Mouse (Mus musculus): ENCODE results near the gene Trpm8. TPM values are rescaled to one million over a fixed set of nuclear protein-coding genes. Genes with fewer than 3 reads are reported as not detected.

Trpm8 gene
- total RNA-seq (2017): not detected in 2 replicates

DNA sequence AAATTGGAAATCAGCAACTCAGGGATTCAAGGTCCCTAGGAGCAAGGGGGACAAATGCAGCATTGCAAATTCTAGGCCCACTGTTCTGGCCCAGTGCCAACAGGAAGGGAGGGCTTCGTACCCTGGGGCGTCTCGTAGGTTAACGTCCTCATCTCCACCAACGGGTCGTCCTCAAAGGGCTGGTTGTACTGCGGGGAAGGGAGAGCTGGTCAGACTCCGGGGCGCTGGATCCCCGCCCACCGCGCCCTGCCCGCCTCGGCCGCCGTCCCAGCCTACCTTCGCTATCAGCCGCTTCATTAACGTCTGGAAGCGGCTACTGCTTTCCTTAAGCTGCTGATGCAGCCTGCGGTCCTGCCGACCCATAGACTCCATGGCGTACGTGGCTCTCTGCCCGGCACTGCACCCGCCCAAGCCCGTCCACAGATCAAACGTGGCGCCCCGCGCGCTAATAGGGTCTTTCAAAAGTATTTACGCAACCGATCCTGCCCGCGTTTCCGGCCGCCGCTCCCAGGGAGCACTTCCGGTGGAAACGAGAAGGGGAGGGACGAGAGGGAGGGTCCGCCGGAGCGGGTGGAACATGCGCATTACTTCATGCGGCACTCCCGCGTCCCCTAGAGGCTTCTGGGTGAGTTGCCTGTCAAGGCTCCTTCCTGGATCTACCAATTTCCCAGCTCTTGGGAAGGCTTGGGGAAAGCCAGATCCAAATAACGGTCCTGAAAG, at the start of gene Trpm8, which contains the start of gene Hjurp:
Gene Trpm8, plus strand, starts transcription at position 564 of the 720 bp plus-strand sequence.
Gene Hjurp, minus strand, starts transcription at position 536 of the 720 bp plus-strand sequence.
- ATAC-seq (replicated peaks in 1 of 2; ENCODE audit: insufficient read depth in 1 of 2, low FRiP score in 2 of 2, low TSS enrichment in 1 of 2, low read depth in 1 of 2, poor library complexity in 2 of 2, severe bottlenecking in 2 of 2): peak; percentile 81 to 87

DNA sequence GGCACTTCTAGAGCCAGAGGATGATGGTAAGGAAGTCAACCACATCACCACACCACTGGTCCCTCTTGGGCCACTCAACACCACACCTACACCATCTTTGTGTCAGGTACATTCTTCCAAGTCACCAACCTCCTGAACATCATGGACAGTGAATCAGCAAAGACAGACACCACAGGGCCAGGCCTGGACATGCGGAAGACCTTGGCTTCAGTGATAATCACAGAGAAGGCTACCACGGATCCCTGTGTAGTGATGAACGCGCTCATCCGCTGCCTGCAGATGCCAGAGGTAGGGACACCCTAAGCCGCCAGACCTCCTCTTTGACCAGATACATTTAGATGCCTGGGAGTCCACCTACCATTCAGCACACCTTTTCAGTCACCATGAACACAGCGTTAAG, 49.3 kb upstream of the Trpm8 start:
- ATAC-seq (replicated peaks in 1 of 2; ENCODE audit: insufficient read depth in 1 of 2, low FRiP score in 2 of 2, low TSS enrichment in 1 of 2, low read depth in 1 of 2, poor library complexity in 2 of 2, severe bottlenecking in 2 of 2): no peak

DNA sequence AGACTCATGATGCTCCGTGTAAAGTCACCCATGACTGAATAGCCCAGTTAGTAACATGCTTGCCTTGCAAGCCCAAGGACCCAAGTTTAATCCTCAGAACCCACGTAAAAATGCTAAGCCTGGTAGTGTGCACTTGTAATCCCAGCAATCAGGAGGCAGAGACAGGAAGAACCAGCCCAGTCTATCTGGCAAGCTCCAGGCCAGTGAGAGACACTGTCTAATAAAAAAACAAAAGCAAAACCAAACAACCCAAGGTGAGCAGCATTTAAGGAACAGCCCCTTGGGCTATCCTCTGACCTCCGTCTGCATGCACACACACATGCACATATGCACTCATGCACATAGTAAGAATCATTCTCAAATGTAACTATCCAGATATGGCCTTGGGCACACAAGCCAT, 47.9 kb upstream of the Trpm8 start:
- ATAC-seq (replicated peaks in 1 of 2; ENCODE audit: insufficient read depth in 1 of 2, low FRiP score in 2 of 2, low TSS enrichment in 1 of 2, low read depth in 1 of 2, poor library complexity in 2 of 2, severe bottlenecking in 2 of 2): no peak

DNA sequence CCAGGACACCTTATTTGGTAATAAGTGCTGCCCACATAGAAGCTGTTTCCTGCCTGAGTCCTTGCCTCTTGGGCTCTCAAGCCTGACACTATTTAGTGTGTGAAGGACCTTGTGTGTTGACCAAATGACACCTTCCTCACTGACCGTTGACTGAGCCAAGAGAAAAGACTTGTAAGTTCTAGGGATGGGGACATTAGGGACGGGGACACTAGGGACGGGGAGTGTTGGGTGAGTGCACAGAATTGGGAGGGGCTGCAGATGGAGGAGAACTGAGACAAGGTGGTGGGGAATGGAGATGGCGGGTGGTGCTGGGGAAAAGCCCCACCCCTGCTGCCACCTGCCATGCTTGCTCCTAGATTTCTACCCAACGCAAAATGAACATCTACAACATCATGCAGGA, 47.5 kb upstream of the Trpm8 start:
- ATAC-seq (replicated peaks in 1 of 2; ENCODE audit: insufficient read depth in 1 of 2, low FRiP score in 2 of 2, low TSS enrichment in 1 of 2, low read depth in 1 of 2, poor library complexity in 2 of 2, severe bottlenecking in 2 of 2): no peak

DNA sequence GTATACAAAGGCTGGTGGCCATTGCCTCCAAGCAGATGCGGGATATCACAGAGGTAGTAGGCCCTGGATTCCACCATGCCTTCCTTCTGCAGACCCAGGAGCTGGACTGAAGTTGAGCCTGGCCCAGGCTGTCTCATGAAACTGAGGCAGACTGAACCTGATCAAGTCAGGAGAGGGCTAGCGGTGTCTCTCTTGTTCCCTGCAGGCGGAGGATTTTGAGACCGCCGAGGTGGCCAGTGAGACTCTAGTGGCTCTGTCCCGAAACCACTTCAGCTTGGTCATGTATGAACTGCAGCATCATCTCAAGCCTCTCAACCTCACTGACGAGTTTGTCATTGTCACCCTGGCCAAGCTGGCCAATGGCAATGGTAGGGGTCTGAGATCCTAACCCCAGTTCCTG, 47.0 kb upstream of the Trpm8 start:
- no peak for ATAC-seq (replicated peaks in 1 of 2; ENCODE audit: insufficient read depth in 1 of 2, low FRiP score in 2 of 2, low TSS enrichment in 1 of 2, low read depth in 1 of 2, poor library complexity in 2 of 2, severe bottlenecking in 2 of 2)

DNA sequence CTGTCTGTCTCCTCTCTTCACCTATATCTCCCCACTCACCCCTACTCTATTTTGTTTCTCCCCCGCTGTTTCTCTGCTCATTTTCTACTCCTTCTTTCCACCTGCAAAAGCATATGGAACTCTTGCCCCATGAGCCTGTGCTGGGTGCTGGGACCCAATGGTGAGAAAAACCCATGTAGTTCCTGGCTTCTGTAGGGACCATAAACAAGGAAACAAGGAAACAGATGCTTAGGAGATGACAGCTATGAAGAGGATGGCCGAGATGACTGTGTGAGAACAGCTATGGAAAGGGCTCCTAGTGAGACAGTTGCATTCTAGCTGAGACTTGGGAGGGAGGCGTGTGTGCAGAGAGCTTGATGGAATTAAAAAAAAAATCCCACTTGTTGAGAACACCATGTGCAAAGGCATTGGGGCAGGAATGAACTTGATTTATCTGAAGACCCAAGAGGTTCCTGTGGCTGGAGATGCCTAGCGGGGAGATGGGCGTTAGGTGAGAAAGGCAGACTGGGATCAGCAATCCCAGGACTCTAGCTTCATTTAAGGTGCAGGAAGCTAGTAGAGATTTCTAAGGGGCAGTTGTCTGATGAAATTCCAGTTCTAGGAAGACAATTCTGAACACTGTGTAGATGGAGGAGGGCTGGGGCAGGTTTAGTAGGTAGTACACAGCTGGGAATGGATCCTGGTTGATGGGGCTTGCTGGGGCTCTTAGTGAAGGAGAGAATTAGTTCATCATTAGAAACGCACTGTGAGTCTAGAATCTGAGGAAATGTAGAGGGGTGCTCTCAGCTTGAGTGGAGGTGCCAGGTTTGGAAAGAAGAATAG, 46.3 kb upstream of the Trpm8 start:
- no peak for ATAC-seq (replicated peaks in 1 of 2; ENCODE audit: insufficient read depth in 1 of 2, low FRiP score in 2 of 2, low TSS enrichment in 1 of 2, low read depth in 1 of 2, poor library complexity in 2 of 2, severe bottlenecking in 2 of 2)

DNA sequence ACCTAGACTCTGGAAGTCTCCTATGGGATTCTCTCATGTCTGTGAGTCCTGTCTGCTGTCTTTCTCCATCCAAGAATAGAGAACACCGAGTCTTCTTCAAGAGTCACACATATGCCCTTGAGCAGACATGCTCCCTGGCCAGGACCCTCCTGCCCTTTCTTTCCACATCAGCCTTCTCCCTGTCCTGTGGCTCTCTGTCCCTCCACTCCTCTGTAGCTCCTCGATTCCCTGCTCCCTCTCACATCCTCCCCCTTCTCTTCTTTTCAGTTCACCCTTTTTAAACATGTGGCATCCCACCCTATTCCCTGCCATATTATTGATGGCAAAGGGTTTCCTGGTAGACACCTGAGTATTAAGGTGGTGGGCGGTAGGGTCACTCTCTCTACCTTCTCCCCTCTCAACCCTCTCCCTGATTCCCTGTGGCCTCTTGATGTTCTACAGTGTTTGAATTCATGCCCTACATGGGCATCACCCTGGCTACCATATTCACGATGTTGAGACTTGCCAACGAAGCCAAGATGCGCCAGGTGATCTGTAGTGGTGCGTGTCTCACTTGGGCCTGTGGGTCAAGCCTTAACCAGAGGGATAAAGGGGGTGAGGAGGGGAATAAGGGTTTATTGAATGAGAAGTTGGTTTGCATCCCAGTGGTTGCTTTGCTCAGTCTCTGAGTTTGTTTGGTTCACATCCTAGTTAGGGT, 45.5 kb upstream of the Trpm8 start:
- no peak for ATAC-seq (replicated peaks in 1 of 2; ENCODE audit: insufficient read depth in 1 of 2, low FRiP score in 2 of 2, low TSS enrichment in 1 of 2, low read depth in 1 of 2, poor library complexity in 2 of 2, severe bottlenecking in 2 of 2)

DNA sequence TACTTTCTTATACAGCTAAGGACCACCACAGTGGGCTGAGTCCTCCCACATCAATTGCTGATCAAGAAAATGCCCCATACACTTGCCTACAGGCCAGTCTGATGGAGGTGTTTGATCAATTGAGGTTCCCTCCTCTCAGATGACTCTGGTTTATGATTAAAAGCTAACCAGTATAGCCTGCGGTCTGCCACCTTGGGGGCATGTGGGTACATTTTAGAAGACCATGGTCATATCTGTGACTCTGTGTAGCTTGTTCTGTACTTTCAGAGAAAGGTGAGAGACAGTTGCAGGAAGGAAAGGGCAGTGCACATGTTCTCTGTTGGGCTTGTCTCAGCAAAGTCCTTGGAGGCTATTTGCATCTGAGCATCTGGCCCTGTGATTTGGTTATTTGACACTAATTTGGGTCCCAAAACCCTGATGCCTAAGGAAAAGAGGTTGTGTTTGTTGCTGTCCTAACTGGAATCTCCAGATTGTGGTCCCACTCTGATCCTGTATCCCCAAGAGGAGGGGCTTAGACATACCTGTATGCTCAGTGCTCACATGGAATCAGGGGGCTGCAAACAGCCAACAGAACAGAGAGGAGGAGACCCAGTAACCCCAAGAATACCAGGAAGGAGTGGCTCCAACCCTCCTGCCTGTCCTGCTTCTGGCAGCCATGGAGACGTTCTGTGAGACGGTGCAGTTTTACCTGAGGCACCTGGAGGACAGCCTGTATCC, 44.6 kb upstream of the Trpm8 start:
- no peak for ATAC-seq (replicated peaks in 1 of 2; ENCODE audit: insufficient read depth in 1 of 2, low FRiP score in 2 of 2, low TSS enrichment in 1 of 2, low read depth in 1 of 2, poor library complexity in 2 of 2, severe bottlenecking in 2 of 2)

DNA sequence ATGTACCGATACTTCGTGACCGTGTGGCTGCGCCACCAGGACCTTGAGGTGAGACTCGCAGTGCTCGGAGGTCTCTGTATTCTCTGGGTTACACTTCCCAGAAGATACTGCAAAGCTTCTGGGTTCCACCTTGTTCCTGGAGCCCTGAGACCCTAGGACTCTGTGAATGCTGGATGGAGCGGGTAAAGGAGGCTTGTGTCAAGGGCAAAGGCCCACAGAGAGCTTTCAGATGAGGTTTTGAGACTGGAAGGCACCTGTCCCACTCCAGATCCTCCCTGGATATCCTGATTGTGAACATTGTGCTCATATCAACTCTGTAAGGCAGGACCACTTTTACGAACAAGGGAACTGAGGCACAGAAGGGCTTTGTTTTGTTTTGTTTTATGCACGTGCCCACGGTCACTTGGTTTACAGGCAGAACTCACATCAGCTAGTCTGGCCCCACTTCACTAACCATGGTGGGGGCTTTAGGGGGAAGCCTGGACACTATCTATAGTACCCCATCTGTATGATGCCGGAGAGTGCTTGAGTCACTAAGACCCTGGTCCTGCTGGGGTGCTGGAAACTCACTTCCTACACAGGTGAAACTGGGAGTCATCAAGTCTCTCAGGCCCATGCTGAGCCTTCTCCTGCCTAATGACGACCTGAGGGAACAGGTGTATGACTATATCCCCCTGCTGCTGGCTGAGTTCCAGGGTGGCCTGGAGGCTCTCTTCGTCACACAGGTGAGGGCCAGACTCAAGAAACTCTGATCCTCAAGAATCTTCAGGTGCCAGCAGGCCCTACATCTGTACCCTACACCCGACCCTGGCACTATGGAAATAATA, 43.8 kb upstream of the Trpm8 start:
- no peak for ATAC-seq (replicated peaks in 1 of 2; ENCODE audit: insufficient read depth in 1 of 2, low FRiP score in 2 of 2, low TSS enrichment in 1 of 2, low read depth in 1 of 2, poor library complexity in 2 of 2, severe bottlenecking in 2 of 2)

DNA sequence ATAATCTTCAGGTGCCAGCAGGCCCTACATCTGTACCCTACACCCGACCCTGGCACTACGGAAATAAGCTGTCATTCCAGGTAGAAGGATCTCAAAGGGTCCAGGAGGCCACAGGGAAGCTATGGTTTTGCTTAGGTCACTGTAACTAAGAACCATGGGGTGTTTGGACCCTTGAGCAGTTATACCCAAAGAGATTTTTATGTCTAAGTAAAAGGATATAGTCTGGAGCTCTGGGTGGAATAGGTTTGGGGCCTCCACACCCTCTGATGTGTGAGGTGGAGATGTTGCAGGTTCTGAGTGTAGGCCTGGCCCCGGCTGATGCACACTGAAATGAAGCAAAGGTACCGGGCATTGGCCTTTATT, 43.2 kb upstream of the Trpm8 start:
- no peak for ATAC-seq (replicated peaks in 1 of 2; ENCODE audit: insufficient read depth in 1 of 2, low FRiP score in 2 of 2, low TSS enrichment in 1 of 2, low read depth in 1 of 2, poor library complexity in 2 of 2, severe bottlenecking in 2 of 2)

DNA sequence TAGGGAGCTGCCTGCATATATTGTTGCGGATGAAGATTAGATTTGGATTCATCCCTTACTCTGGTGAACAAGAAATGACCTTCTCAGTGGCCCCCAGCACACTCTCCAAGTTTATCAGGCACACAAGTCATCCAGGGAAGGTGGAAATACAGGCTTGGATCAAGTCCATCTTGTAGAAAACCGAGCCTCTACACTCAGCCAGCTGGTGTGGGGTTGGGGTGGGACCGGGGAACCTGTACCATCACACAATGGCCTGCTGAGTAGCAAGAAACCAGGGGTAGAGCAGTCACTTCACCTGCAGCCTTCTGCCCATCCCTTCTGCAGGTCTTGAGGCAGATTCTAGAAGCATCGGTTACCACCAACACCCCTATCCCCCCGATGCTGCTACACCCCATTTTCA, 42.8 kb upstream of the Trpm8 start:
- no peak for ATAC-seq (replicated peaks in 1 of 2; ENCODE audit: insufficient read depth in 1 of 2, low FRiP score in 2 of 2, low TSS enrichment in 1 of 2, low read depth in 1 of 2, poor library complexity in 2 of 2, severe bottlenecking in 2 of 2)

DNA sequence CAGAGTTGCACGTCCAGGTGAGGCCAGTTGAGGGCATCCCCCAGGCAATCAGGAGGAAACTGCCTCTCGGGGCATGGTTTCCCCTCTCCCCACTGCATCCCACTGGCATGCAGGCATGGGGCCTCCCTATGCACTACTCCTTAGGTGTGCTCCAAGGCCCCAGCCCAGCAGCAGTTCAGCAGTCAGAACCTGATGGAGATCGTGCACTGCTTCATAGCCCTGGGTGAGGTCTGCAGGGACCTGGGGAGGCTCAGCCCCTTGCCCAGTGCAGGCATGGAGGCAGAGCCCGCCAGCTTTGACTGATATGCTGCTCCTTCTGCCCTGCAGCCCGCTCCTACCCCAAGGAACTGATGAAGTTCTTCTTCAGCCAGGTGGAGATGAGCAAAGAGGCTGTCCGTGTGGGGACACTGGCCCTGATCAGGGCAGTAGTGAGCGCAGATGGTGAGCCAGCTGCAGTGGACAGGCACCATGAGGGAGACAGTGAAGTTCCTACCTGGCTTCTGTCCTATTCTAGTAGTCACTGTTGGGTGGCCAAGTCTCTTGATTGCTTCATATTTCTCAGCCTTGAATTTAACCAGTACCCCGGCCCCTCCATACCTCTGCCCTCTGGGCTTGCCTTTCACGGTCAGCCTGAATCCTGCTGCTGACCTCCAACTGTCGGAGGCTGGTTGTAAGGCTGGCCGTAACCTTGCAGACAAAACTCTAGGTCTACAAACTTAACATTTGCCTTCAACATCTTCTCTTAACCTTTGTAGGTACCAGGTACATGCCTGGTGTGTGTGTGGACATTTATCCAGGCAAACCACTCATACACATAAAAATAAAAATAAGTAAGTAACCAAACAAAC, 42.2 kb upstream of the Trpm8 start:
- ATAC-seq (replicated peaks in 1 of 2; ENCODE audit: insufficient read depth in 1 of 2, low FRiP score in 2 of 2, low TSS enrichment in 1 of 2, low read depth in 1 of 2, poor library complexity in 2 of 2, severe bottlenecking in 2 of 2): no peak

DNA sequence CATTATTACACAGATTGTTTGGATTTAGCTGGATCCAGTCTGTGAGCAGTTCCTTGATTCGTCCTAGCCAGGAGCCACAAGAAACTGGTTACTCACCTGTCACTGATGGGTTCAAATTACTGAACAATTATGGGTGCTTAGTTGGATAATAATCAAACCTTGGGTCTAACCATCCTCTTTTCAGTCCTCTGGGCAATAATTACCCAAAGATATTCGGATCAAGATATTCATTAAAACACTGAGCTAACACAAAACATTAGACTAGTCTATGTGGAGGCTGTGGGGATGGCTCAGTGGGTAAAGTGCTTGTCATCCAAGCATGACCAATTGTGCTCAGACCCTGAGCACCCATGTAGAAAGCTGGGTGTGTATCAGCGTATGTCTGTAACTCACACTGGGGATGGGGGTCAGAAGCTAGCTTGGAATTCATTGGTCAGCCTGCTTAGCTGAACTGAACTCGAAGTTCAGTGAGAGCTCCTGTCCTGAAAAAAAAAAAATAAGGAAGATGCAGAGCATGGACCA, 41.5 kb upstream of the Trpm8 start:
- no peak for ATAC-seq (replicated peaks in 1 of 2; ENCODE audit: insufficient read depth in 1 of 2, low FRiP score in 2 of 2, low TSS enrichment in 1 of 2, low read depth in 1 of 2, poor library complexity in 2 of 2, severe bottlenecking in 2 of 2)

DNA sequence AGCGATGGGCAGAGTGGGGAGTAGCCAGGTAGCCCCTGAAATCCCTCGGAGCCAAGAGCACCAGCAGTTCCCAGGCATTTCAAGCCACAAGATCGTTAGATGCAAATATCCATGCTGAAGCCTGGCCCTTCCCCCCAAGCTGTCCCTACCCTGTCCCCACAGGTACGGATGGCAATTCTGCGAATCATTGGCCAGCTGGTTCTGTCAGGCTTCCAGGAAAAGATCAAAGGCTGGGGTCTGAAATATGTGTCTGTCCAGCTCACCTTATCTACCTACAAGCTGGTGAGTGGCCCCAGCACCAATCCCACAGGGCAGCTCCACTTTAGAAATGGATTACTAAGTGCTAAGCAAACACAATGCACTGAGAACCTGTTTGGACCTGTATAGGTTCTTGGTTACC, 40.1 kb upstream of the Trpm8 start:
- no peak for ATAC-seq (replicated peaks in 1 of 2; ENCODE audit: insufficient read depth in 1 of 2, low FRiP score in 2 of 2, low TSS enrichment in 1 of 2, low read depth in 1 of 2, poor library complexity in 2 of 2, severe bottlenecking in 2 of 2)

DNA sequence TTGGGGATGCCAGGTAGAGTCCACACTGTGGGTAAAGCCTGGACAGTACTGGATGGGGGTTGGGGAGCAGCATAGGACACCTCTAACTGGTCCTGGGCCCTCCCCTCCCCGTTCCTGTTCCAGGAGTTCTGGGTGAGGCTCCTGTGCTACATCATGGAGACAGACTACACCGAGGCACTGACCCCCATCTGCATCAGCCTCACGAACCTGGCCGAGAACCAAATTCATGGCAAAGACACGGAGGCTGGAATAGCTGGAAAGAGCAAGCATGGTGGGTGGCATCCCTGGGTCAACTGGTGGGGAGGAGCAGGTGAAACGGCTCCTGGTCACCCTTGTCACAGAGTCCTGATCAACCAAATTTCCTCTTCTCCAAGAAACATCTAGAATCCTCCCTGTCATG, 38.7 kb upstream of the Trpm8 start:
- no peak for ATAC-seq (replicated peaks in 1 of 2; ENCODE audit: insufficient read depth in 1 of 2, low FRiP score in 2 of 2, low TSS enrichment in 1 of 2, low read depth in 1 of 2, poor library complexity in 2 of 2, severe bottlenecking in 2 of 2)

DNA sequence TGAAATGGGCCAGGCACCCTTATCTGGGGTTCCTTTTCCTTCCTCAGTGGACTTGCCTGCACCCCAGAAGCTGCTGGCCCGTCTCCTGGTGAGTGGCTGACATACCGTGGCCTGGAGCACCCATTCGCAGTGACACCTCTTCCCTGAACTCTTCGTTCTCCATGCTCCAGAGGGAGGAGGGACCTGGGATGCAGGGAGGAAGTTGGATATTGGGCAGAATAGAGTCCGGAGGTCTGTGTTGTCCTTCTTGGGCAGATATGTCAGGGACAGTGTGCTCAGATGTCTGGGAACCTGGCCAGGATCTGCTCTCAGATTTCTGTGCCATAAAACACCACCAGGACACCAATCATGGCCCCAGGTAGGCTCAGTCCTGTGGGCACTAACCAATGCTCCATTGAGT, 37.4 kb upstream of the Trpm8 start:
- ATAC-seq (replicated peaks in 1 of 2; ENCODE audit: insufficient read depth in 1 of 2, low FRiP score in 2 of 2, low TSS enrichment in 1 of 2, low read depth in 1 of 2, poor library complexity in 2 of 2, severe bottlenecking in 2 of 2): no peak

Measured in hematopoietic stem cell, adult 5-6 weeks (primary cell).